Mouse (Mus musculus): ENCODE results near the gene Fam207a. TPM values are rescaled to one million over a fixed set of nuclear protein-coding genes. Genes with fewer than 3 reads are reported as not detected.
A peak's percentile ranks its signal among the peaks of the same experiment; 100 is the strongest.

Gene Fam207a
- polyA plus RNA-seq, 1 experiment from 2014 or later, result 43.8 TPM

DNA sequence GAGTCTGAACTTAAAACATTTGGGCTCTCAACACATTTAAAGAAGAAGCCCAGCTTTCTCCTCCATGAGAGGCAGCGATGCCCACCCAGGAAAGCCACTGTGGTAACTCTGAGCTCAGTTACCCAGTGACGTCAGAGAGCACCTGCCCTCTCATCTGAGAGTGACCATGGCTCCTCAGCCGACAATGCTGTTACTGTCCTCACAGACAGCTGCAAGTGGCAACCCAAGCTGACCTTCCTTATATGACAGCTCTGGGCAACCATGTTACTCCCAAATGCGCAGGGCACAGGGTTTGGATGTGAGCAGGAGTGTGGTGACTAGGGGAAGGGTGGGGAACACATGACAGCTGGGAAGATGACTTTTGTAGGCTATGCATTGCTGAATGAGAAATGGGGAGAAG is 37.7 kb upstream of the Fam207a start:
- Histone ChIP-seq H3K4me3 (ENCODE audit: low read depth, low read length) (no peak overlapping the region), H3K4me2 (ENCODE audit: low read depth, severe bottlenecking) (no peak overlapping the region), H3K4me1 (ENCODE audit: control insufficient read depth, insufficient read depth, low read length) (no peaks in the 10 kb centered on the region), H3K9ac (ENCODE audit: low read length) (no peak overlapping the region), H3K27ac (replicated peaks; ENCODE audit: low read depth, low read length) (no peak overlapping the region), H3K9me3 (ENCODE audit: control insufficient read depth, low read length) (no peaks in the 10 kb centered on the region), H3K36me3 (ENCODE audit: control insufficient read depth, insufficient read depth, low read length) (no peaks in the 10 kb centered on the region), H3K27me3 (ENCODE audit: control insufficient read depth, insufficient read depth, low read length) (no peaks in the 10 kb centered on the region)
- DNase-seq (ENCODE audit: low spot score) (no peak), ATAC-seq (ENCODE audit: insufficient number of reproducible peaks, low FRiP score, low TSS enrichment, low read depth) (no peak)
- 85% methylated on average over 4 of the region's 4 CpGs for WGBS

DNA sequence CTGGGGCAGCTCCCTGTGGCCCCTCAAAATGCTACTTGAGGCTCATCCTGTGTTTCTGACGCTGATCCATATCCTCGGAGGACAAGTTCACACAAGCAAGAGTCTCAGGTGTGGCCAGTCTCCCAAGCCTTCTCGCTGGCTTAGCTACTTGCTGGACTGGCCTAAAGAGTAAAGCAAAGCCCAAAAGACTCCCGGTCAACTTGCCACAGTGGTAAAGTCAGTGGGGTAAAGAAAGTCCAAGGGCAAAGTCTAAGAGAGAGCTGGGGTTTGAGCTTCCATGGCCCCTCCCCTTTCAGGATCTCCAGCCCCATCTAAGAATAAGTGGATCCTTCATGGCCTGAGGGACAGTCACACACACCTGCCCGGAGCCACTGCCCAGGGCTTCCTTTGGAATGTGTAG is 36.6 kb upstream of the Fam207a start:
- no peaks in the 10 kb centered on the region for H3K4me1 ChIP-seq (ENCODE audit: control insufficient read depth, insufficient read depth, low read length)
- H3K36me3 ChIP-seq (ENCODE audit: control insufficient read depth, insufficient read depth, low read length), result no peaks in the 10 kb centered on the region
- H3K4me2 ChIP-seq (ENCODE audit: low read depth, severe bottlenecking), result no peak overlapping the region
- DNase-seq (ENCODE audit: low spot score) (no peak), ATAC-seq (ENCODE audit: insufficient number of reproducible peaks, low FRiP score, low TSS enrichment, low read depth) (no peak)
- 89% methylated on average over 5 of the region's 5 CpGs for WGBS
- no peak overlapping the region for H3K27ac ChIP-seq (replicated peaks; ENCODE audit: low read depth, low read length)
- no peaks in the 10 kb centered on the region for H3K27me3 ChIP-seq (ENCODE audit: control insufficient read depth, insufficient read depth, low read length)
- H3K9ac ChIP-seq (ENCODE audit: low read length), result no peak overlapping the region
- no peak overlapping the region for H3K4me3 ChIP-seq (ENCODE audit: low read depth, low read length)
- H3K9me3 ChIP-seq (ENCODE audit: control insufficient read depth, low read length), result no peaks in the 10 kb centered on the region

GRCm38 (mm10) chr10:77550874-77551273 is 35.3 kb upstream of the Fam207a start:
- Histone ChIP-seq H3K4me2 (ENCODE audit: low read depth, severe bottlenecking) (no peak overlapping the region), H3K4me1 (ENCODE audit: control insufficient read depth, insufficient read depth, low read length) (no peaks in the 10 kb centered on the region), H3K36me3 (ENCODE audit: control insufficient read depth, insufficient read depth, low read length) (no peaks in the 10 kb centered on the region), H3K27me3 (ENCODE audit: control insufficient read depth, insufficient read depth, low read length) (no peaks in the 10 kb centered on the region), H3K9ac (ENCODE audit: low read length) (no peak overlapping the region), H3K27ac (replicated peaks; ENCODE audit: low read depth, low read length) (no peak overlapping the region), H3K9me3 (ENCODE audit: control insufficient read depth, low read length) (no peaks in the 10 kb centered on the region), H3K4me3 (ENCODE audit: low read depth, low read length) (no peak overlapping the region)
- no peak for ATAC-seq (ENCODE audit: insufficient number of reproducible peaks, low FRiP score, low TSS enrichment, low read depth)
- 73% methylated on average over 11 of the region's 11 CpGs for WGBS
- no peak for DNase-seq (ENCODE audit: low spot score)

DNA sequence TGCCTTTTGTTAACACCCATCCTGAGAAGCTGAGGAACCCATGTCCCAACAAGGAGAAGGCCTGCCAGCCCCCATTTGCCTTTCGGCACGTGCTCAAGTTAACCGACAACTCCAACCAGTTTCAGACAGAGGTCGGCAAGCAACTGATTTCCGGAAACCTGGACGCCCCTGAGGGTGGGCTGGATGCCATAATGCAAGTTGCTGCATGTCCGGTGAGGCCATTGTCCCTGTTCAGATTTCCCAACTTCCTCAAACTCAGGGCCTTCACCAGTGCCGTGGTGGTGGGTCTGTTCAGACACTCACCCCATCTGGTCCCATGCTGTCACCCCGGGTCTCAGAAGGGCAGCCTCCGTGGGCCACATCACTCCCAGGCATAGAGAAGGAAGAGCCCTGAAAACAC is 33.0 kb upstream of the Fam207a start:
- Histone ChIP-seq H3K27ac (replicated peaks; ENCODE audit: low read depth, low read length) (no peak overlapping the region), H3K4me3 (ENCODE audit: low read depth, low read length) (no peak overlapping the region), H3K9ac (ENCODE audit: low read length) (no peak overlapping the region), H3K9me3 (ENCODE audit: control insufficient read depth, low read length) (no peaks in the 10 kb centered on the region), H3K27me3 (ENCODE audit: control insufficient read depth, insufficient read depth, low read length) (no peaks in the 10 kb centered on the region), H3K36me3 (ENCODE audit: control insufficient read depth, insufficient read depth, low read length) (no peaks in the 10 kb centered on the region), H3K4me2 (ENCODE audit: low read depth, severe bottlenecking) (no peak overlapping the region), H3K4me1 (ENCODE audit: control insufficient read depth, insufficient read depth, low read length) (no peaks in the 10 kb centered on the region)
- ATAC-seq (ENCODE audit: insufficient number of reproducible peaks, low FRiP score, low TSS enrichment, low read depth) (no peak), DNase-seq (ENCODE audit: low spot score) (no peak)
- WGBS, result 83% methylated on average over 10 of the region's 10 CpGs

DNA sequence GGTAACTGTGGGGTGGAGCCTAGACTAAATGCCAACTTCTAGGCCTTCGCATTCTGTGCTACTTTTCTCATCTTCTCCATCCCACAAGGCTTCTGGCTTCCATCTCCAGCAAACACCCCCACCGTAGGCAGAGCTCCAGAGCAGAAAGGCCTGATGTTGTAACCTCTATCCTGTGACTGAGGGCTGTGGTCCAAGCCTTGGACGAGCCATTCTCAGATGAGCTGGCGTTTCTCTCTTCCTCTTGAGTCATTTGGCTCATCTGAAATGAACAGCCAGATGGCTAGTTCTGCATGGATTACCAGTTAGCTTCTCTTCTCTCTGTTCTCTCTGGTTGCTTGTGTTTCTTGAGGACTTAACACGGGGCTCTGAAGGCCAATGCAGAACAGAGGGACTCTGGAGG is 29.3 kb upstream of the Fam207a start:
- H3K9ac ChIP-seq (ENCODE audit: low read length), result no peak overlapping the region
- no peak for DNase-seq (ENCODE audit: low spot score)
- H3K4me3 ChIP-seq (ENCODE audit: low read depth, low read length), result no peak overlapping the region
- H3K27ac ChIP-seq (replicated peaks; ENCODE audit: low read depth, low read length), result no peak overlapping the region
- ATAC-seq (ENCODE audit: insufficient number of reproducible peaks, low FRiP score, low TSS enrichment, low read depth), result no peak
- H3K36me3 ChIP-seq (ENCODE audit: control insufficient read depth, insufficient read depth, low read length), result no peaks in the 10 kb centered on the region
- WGBS, result 80% methylated on average over 5 of the region's 5 CpGs
- H3K27me3 ChIP-seq (ENCODE audit: control insufficient read depth, insufficient read depth, low read length), result no peaks in the 10 kb centered on the region
- H3K9me3 ChIP-seq (ENCODE audit: control insufficient read depth, low read length), result no peaks in the 10 kb centered on the region
- no peak overlapping the region for H3K4me2 ChIP-seq (ENCODE audit: low read depth, severe bottlenecking)
- H3K4me1 ChIP-seq (ENCODE audit: control insufficient read depth, insufficient read depth, low read length), result no peaks in the 10 kb centered on the region

DNA sequence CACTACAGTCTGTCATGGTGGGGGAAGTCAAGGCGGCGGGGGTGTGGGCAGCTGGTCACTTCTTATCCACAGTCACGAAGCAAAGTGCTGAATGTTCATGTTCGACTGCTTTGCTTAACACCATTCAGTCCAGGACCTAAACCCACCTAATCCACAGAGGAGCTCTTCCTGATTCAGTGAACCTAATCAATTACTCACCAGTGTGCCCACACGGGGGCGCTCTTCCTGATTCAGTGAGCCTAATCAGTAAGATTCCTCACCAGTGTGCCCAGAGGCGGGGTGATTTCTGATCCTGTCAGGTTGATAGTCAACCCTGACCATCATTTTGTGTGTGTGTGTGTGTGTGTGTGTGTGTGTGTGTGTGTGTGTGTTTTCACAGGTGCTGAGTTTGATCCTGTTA is 27.6 kb upstream of the Fam207a start:
- H3K36me3 ChIP-seq (ENCODE audit: control insufficient read depth, insufficient read depth, low read length), result no peaks in the 10 kb centered on the region
- 51% methylated on average over 7 of the region's 7 CpGs for WGBS
- ATAC-seq (ENCODE audit: insufficient number of reproducible peaks, low FRiP score, low TSS enrichment, low read depth) (no peak), DNase-seq (ENCODE audit: low spot score) (peak; percentile 51)
- no peak overlapping the region for H3K4me3 ChIP-seq (ENCODE audit: low read depth, low read length)
- H3K27ac ChIP-seq (replicated peaks; ENCODE audit: low read depth, low read length), result no peak overlapping the region
- no peak overlapping the region for H3K9ac ChIP-seq (ENCODE audit: low read length)
- no peaks in the 10 kb centered on the region for H3K27me3 ChIP-seq (ENCODE audit: control insufficient read depth, insufficient read depth, low read length)
- H3K4me2 ChIP-seq (ENCODE audit: low read depth, severe bottlenecking), result no peak overlapping the region
- H3K9me3 ChIP-seq (ENCODE audit: control insufficient read depth, low read length), result no peaks in the 10 kb centered on the region
- H3K4me1 ChIP-seq (ENCODE audit: control insufficient read depth, insufficient read depth, low read length), result no peaks in the 10 kb centered on the region

GRCm38 (mm10) chr10:77541864-77542666 is 26.5 kb upstream of the Fam207a start:
- H3K27me3 ChIP-seq (ENCODE audit: control insufficient read depth, insufficient read depth, low read length), result no peaks in the 10 kb centered on the region
- ATAC-seq (ENCODE audit: insufficient number of reproducible peaks, low FRiP score, low TSS enrichment, low read depth) (no peak), DNase-seq (ENCODE audit: low spot score) (no peak)
- H3K36me3 ChIP-seq (ENCODE audit: control insufficient read depth, insufficient read depth, low read length), result no peaks in the 10 kb centered on the region
- no peaks in the 10 kb centered on the region for H3K4me1 ChIP-seq (ENCODE audit: control insufficient read depth, insufficient read depth, low read length)
- no peak overlapping the region for H3K4me2 ChIP-seq (ENCODE audit: low read depth, severe bottlenecking)
- no peaks in the 10 kb centered on the region for H3K9me3 ChIP-seq (ENCODE audit: control insufficient read depth, low read length)
- no peak overlapping the region for H3K4me3 ChIP-seq (ENCODE audit: low read depth, low read length)
- 85% methylated on average over 10 of the region's 10 CpGs for WGBS
- H3K27ac ChIP-seq (replicated peaks; ENCODE audit: low read depth, low read length), result no peak overlapping the region
- no peak overlapping the region for H3K9ac ChIP-seq (ENCODE audit: low read length)

DNA sequence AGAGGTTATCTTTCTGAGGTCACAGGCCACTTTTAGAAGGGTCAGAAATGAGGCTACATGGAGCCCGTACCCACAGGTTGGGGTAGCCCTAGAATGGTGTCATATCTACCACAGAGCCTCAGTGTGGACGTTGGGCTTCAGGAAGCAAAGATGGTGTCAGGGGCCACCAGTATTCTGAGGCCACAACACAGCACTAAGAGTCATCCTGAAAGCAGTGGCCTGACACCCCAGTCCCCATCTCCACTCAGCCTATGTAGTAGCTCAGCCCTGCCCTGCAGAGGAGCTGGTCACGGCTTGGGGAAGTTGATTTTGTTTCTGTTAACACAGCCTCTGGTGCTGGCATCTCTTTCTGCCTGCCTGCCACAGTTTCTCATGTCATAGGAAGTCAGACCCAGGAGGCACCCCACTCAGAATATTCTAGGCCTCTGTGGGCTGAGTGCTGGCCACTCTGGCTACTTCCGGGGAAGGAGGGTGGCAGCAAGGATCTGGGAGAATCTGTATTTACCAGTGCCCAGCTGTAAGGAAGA is 25.1 kb upstream of the Fam207a start:
- 82% methylated on average over 4 of the region's 4 CpGs for WGBS
- H3K4me2 ChIP-seq (ENCODE audit: low read depth, severe bottlenecking), result no peak overlapping the region
- DNase-seq (ENCODE audit: low spot score) (no peak), ATAC-seq (ENCODE audit: insufficient number of reproducible peaks, low FRiP score, low TSS enrichment, low read depth) (no peak)
- peak overlapping the region; percentile 22; the same call in 1 of the 2 replicates for H3K9ac ChIP-seq (ENCODE audit: low read length)
- no peak overlapping the region for H3K27ac ChIP-seq (replicated peaks; ENCODE audit: low read depth, low read length)
- H3K4me1 ChIP-seq (ENCODE audit: control insufficient read depth, insufficient read depth, low read length), result no peaks in the 10 kb centered on the region
- no peaks in the 10 kb centered on the region for H3K9me3 ChIP-seq (ENCODE audit: control insufficient read depth, low read length)
- no peaks in the 10 kb centered on the region for H3K36me3 ChIP-seq (ENCODE audit: control insufficient read depth, insufficient read depth, low read length)
- H3K27me3 ChIP-seq (ENCODE audit: control insufficient read depth, insufficient read depth, low read length), result no peaks in the 10 kb centered on the region
- no peak overlapping the region for H3K4me3 ChIP-seq (ENCODE audit: low read depth, low read length)

All from limb, embryonic 11.5 days (tissue).